Mouse (Mus musculus): ENCODE measurements around the gene Ifna6.
"Not testable (repeated sequence)": the region's sequence is repeated elsewhere in the genome, so short reads cannot be mapped to it uniquely, and the experiment has no call there.

DNA sequence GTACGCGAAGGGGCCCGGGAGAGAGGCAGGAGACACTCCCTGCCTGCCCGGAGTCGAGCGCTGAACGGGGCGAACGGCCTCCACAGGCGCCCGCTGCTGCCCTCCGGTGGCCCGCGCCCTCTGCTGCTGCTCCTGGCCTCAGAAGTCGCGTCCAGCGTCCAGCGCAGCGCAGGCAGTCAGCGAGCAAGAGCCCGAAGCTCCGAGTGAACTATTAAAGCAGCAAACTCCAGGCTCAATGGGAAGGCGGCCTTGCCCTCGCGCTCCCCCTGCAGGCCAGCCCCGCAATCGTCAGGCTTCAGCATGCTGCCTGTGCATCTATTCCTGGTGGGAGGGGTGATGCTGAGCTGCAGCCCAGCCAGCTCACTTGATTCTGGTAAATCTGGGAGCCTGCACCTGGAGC lies 41.8 kb upstream of the Ifna6 start, which contains the start of gene Gm13276:
- TF ChIP-seq TCF12 (IDR thresholded peaks at IDR 0.05; ENCODE audit: low read depth, low read length); CTCF (IDR thresholded peaks at IDR 0.05 in 2 of 3, conservative IDR thresholded peaks at IDR 0.05 in 1 of 3; ENCODE audit: control insufficient read depth in 1 of 3, insufficient read depth in 1 of 3, low read depth in 2 of 3, low read length in 3 of 3, poor library complexity in 1 of 3, severe bottlenecking in 1 of 3); USF2 (IDR thresholded peaks at IDR 0.05; ENCODE audit: borderline replicate concordance in 1 of 2, insufficient read depth in 1 of 2, low read depth in 1 of 2, low read length in 2 of 2); RCOR1 (IDR thresholded peaks at IDR 0.05; ENCODE audit: low read depth, low read length); MAFK (IDR thresholded peaks at IDR 0.05; ENCODE audit: borderline replicate concordance, low read depth, low read length); GABPA (IDR thresholded peaks at IDR 0.05; ENCODE audit: low read depth, low read length); BHLHE40 (IDR thresholded peaks at IDR 0.05; ENCODE audit: borderline replicate concordance, low read depth, low read length); USF1 (IDR thresholded peaks at IDR 0.05; ENCODE audit: low read depth, low read length): not testable (repeated sequence)

All from MEL (cell line).